Mouse (Mus musculus) heart, adult 11 months (tissue): ENCODE measurements around the gene Trip10.
"Not testable (repeated sequence)": the region's sequence is repeated elsewhere in the genome, so short reads cannot be mapped to it uniquely, and the experiment has no call there.

ENCODE experiments used
- DNase-seq: peaks from one replicate; pipeline ENCODE4 v3.0.0; 2022

The Trip10 gene

GRCm38 (mm10) chr17:57264972-57265945 is 16.0 kb downstream of the Trip10 start:
- DNase-seq: peak; percentile 99

- DNase-seq: peak; percentile 96
These were observed 18.4 kb downstream of the Trip10 start for GRCm38 (mm10) chr17:57267556-57268126.

GRCm38 (mm10) chr17:57271301-57271700 is 22.0 kb downstream of the Trip10 start:
- no peak for DNase-seq

- DNase-seq: no peak
These were observed 24.6 kb downstream of the Trip10 start for GRCm38 (mm10) chr17:57273846-57274245.

GRCm38 (mm10) chr17:57274686-57275085 is 25.4 kb downstream of the Trip10 start:
- DNase-seq: no peak

- peak; percentile 100 for DNase-seq
These were observed 26.1 kb downstream of the Trip10 start for GRCm38 (mm10) chr17:57275111-57275996.

- DNase-seq: peak; percentile 97
These were observed 26.7 kb downstream of the Trip10 start for GRCm38 (mm10) chr17:57275997-57276351.

- DNase-seq: peak; percentile 99
These were observed 27.4 kb downstream of the Trip10 start for GRCm38 (mm10) chr17:57276634-57277121.

- DNase-seq: not testable (repeated sequence)
These were observed 28.5 kb downstream of the Trip10 start for GRCm38 (mm10) chr17:57277598-57278261.

GRCm38 (mm10) chr17:57278537-57278936 is 29.3 kb downstream of the Trip10 start:
- peak; percentile 93 for DNase-seq

- peak; percentile 97 for DNase-seq
These were observed 29.8 kb downstream of the Trip10 start, which contains the start of gene Vav1 for GRCm38 (mm10) chr17:57278943-57279590. Gene Vav1, plus strand, starts transcription at chr17:57279100.

- no peak for DNase-seq
These were observed 30.5 kb downstream of the Trip10 start for GRCm38 (mm10) chr17:57279591-57280224.

- peak; percentile 96 for DNase-seq
These were observed 31.2 kb downstream of the Trip10 start for GRCm38 (mm10) chr17:57280411-57280810.

GRCm38 (mm10) chr17:57283906-57284305 is 34.7 kb downstream of the Trip10 start:
- DNase-seq: no peak

- DNase-seq: peak; percentile 95
These were observed 35.8 kb downstream of the Trip10 start for GRCm38 (mm10) chr17:57285077-57285476.

GRCm38 (mm10) chr17:57286718-57287355 is 37.6 kb downstream of the Trip10 start:
- DNase-seq: no peak

- DNase-seq: no peak
These were observed 40.0 kb downstream of the Trip10 start for GRCm38 (mm10) chr17:57289252-57289651.

GRCm38 (mm10) chr17:57290001-57290670 is 40.9 kb downstream of the Trip10 start:
- DNase-seq: peak; percentile 98

- no peak for DNase-seq
These were observed 41.4 kb downstream of the Trip10 start for GRCm38 (mm10) chr17:57290671-57291055.

- DNase-seq: no peak
These were observed 43.0 kb downstream of the Trip10 start for GRCm38 (mm10) chr17:57292302-57292701.
